Mouse (Mus musculus) midbrain, embryonic 10.5 days (tissue): Measurements from ENCODE around the gene Vax1. TPM values are rescaled to one million over a fixed set of nuclear protein-coding genes. Genes with fewer than 3 reads are reported as not detected.

Experiments used
- DNase-seq: peaks from one replicate; pipeline ENCODE4 v3.0.0-alpha.2; 2017; ENCODE audit warnings: low spot score
- H3K27ac ChIP-seq: fragments of 300-500 bp; sonication (generic); replicated peaks from 2 replicates; pipeline ENCODE4 v1.5.1; 2016; ENCODE audit warnings: mild to moderate bottlenecking
- H3K27me3 ChIP-seq: fragments of 300-500 bp; sonication (generic); 2 replicates; pipeline ENCODE4 v1.6.1; 2016; ENCODE audit warnings: low read depth, mild to moderate bottlenecking; ENCODE audit not compliant: poor library complexity, severe bottlenecking
- H3K36me3 ChIP-seq: fragments of 300-500 bp; sonication (generic); 2 replicates; pipeline ENCODE4 v1.6.1; 2016; ENCODE audit warnings: mild to moderate bottlenecking, moderate library complexity
- H3K4me1 ChIP-seq: fragments of 300-500 bp; sonication (generic); 2 replicates; pipeline ENCODE4 v1.6.1; 2016
- H3K4me3 ChIP-seq: fragments of 300-500 bp; sonication (generic); 2 replicates; pipeline ENCODE4 v1.5.1; 2016; ENCODE audit warnings: mild to moderate bottlenecking, moderate library complexity
- H3K9me3 ChIP-seq: fragments of 300-500 bp; sonication (generic); replicated peaks from 2 replicates; pipeline ENCODE4 v1.6.1; 2016; ENCODE audit warnings: mild to moderate bottlenecking
- WGBS: fragments of 180-500 bp; shearing (Covaris S2); methylation state at CpG from one replicate; pipeline ENCODE4 v1.1.7; 2016; 5-methylcytosine and 5-hydroxymethylcytosine counted together
- polyA plus RNA-seq: library from polyadenylated mRNA; unstranded; fragments of >200 nt; fragmentation: Nextera tagmentation; extraction: Ambion mirVana; gene quantifications from 2 replicates; pipeline ENCODE4 v1.2.1, GENCODE M21; 2016

Gene Vax1
- polyA plus RNA-seq, 1 experiment from 2014 or later, result 0.11 TPM

GRCm38 (mm10) chr19:59190431-59191122 lies 20.7 kb upstream of the Vax1 start:
- WGBS, result under 1% methylated on average over 8 of the region's 8 CpGs
- DNase-seq, result no peak
- Histone ChIP-seq H3K4me3 (no peak overlapping the region), H3K36me3 (no peaks in the 10 kb centered on the region), H3K27me3 (peaks cover 100% of the 10 kb centered on the region), H3K4me1 (peaks cover 7% of the 10 kb centered on the region), H3K9me3 (no peaks in the 10 kb centered on the region), H3K27ac (no peak overlapping the region)

DNA sequence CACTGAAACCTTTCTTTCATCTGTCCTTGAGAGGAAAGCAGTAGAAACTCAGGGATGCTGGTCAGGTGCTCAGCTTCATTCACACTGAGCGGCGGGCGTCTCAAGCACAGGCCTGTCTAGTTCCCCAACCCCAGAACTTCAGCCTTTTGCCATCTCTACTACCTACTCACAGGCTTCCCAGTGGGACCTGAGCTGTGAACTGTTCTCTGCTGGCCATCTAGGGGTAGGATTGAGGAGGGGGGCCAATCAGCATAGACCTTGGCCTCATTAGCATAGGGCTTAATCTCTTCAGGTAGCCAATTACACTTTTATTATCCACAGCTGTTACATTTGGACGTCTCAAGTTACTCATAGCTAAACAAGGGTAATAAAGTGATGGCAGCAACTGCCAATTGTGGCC lies 19.1 kb upstream of the Vax1 start:
- Histone ChIP-seq H3K4me1 (peaks cover 1% of the 10 kb centered on the region), H3K4me3 (no peak overlapping the region), H3K27me3 (peaks cover 100% of the 10 kb centered on the region), H3K27ac (no peak overlapping the region), H3K9me3 (no peaks in the 10 kb centered on the region), H3K36me3 (no peaks in the 10 kb centered on the region)
- WGBS, result 7% methylated on average over 4 of the region's 4 CpGs
- DNase-seq, result no peak

GRCm38 (mm10) chr19:59184000-59184399 lies 14.1 kb upstream of the Vax1 start:
- Histone ChIP-seq H3K27ac (no peak overlapping the region), H3K36me3 (no peaks in the 10 kb centered on the region), H3K4me3 (no peak overlapping the region), H3K27me3 (peaks cover 95% of the 10 kb centered on the region), H3K9me3 (no peaks in the 10 kb centered on the region), H3K4me1 (no peaks in the 10 kb centered on the region)
- WGBS, result 74% methylated on average over 3 of the region's 3 CpGs
- no peak for DNase-seq

DNA sequence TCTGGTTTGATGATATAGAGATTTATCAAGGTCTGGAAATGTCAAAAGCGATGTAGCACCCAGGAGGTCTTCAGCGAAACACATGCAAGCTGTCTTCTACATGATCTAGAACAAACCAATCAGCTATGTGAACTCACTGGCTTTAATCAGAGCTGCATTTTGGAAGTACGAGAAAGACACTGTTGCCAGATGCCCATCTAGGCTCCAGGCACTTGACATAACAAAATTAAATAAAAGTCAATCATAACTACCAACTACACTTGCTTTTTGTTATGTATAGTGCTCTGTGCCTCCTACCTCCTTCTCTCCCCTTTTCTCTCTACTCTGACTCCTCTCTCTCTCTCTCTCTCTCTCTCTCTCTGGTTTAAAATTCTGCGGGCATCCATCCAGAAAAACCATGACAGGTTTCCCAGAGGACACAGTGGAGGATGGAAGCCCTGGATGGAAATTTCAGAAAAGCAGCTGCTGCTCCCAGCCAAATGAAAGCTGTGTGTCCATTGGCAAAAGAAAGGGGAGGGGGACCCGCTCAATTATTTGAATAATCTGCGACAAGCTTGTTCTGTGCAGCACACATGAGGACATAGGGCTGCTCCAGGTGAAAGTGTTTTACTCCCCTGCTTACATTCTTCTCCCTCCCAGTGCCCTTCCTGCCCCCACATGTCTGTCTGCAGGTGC lies 3.6 kb upstream of the Vax1 start:
- H3K27ac ChIP-seq, result no peak overlapping the region
- 13% methylated on average over 6 of the region's 6 CpGs for WGBS

GRCm38 (mm10) chr19:59172781-59173180 lies 2.9 kb upstream of the Vax1 start:
- no peak overlapping the region for H3K4me3 ChIP-seq
- H3K27me3 ChIP-seq, result peaks cover 100% of the 10 kb centered on the region
- 1% methylated on average over 3 of the region's 3 CpGs for WGBS
- no peaks in the 10 kb centered on the region for H3K9me3 ChIP-seq
- DNase-seq, result no peak
- H3K27ac ChIP-seq, result no peak overlapping the region
- no peaks in the 10 kb centered on the region for H3K36me3 ChIP-seq
- peaks cover 33% of the 10 kb centered on the region for H3K4me1 ChIP-seq

More for the DNA sequence above, 3.6 kb upstream of the Vax1 start:
- no peak overlapping the region for H3K4me3 ChIP-seq
- H3K9me3 ChIP-seq, result no peaks in the 10 kb centered on the region
- H3K36me3 ChIP-seq, result no peaks in the 10 kb centered on the region
- no peak for DNase-seq
- peaks cover 100% of the 10 kb centered on the region for H3K27me3 ChIP-seq
- peaks cover 33% of the 10 kb centered on the region for H3K4me1 ChIP-seq

- Histone ChIP-seq H3K36me3 (no peaks in the 10 kb centered on the region), H3K4me1 (peaks cover 37% of the 10 kb centered on the region), H3K27ac (no peak overlapping the region), H3K27me3 (peaks cover 100% of the 10 kb centered on the region), H3K9me3 (no peaks in the 10 kb centered on the region), H3K4me3 (peak overlapping the region; percentile 39; the same call in 1 of the 2 replicates)
- under 1% methylated on average over 19 of the region's 19 CpGs for WGBS
- peak; percentile 55 for DNase-seq
Observed at GRCm38 (mm10) chr19:59171871-59172245, 2.0 kb upstream of the Vax1 start.

- WGBS, result under 1% methylated on average over 38 of the region's 38 CpGs
- Histone ChIP-seq H3K27me3 (peaks cover 100% of the 10 kb centered on the region), H3K4me1 (peaks cover 43% of the 10 kb centered on the region), H3K27ac (no peak overlapping the region), H3K9me3 (no peaks in the 10 kb centered on the region), H3K4me3 (peak overlapping the region; percentile 39), H3K36me3 (no peaks in the 10 kb centered on the region)
- peak; percentile 33 for DNase-seq
Observed at GRCm38 (mm10) chr19:59171151-59171870, 1.5 kb upstream of the Vax1 start.

DNA sequence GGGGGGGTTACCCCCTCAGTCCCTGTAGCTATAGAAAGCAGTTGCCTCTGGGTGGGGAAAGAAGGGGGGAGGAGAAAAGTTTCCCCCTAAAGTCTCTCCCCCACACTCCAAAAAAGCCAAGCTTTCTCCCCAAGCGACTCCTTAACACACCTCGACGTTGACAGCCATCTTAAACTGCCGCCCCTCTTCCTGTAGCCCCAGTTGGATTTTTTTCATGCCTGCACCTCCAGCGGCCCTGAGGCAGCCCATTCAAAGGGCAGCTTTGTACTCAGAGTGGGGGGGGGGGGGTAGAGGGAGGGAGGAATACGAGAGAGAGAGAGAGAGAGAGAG lies 875 bp upstream of the Vax1 start:
- Histone ChIP-seq H3K4me1 (peaks cover 48% of the 10 kb centered on the region), H3K4me3 (peak overlapping the region; percentile 43), H3K27me3 (peaks cover 100% of the 10 kb centered on the region), H3K36me3 (no peaks in the 10 kb centered on the region), H3K27ac (no peak overlapping the region), H3K9me3 (no peaks in the 10 kb centered on the region)
- 1% methylated on average over 5 of the region's 6 CpGs for WGBS
- peak; percentile 45 for DNase-seq

DNA sequence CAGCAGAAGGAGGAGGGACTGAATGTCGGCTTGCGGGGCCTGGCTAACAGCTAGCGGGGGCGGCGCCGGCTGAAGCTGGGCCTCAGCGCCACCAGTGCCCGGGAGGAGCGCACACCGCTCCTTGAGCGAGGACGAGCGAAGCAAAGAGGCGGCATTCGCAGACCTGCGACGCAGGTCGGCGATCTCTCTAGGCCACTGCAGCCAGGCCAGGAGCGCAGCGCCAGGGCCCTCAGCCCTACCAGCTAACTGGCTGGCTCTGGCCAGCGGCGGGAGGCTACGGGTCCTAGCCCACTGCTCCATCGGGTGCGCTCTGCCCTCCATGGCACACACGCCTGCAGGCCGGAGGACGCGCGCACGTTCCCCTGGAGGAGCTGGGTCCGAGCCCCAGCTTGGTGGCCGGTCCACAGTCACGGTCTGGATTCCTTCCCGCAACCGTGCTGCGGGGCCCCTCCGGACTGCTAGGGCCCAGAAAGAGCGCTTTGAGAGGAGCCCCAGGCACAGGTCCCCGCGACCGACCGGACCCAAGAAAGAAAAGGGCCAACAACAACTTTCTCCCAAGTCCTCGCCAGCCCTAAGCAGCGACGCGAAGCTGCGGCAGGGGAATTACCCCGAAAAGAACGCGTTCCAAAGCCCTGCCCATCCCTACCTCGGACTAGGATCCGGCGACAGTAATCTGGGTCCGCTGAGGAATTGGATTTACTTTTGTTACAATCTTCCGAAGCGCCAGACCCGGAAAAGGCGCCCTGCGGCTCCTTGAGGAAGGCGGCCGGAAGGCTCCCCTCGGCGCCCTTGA lies 517 bp downstream of the Vax1 start:
- H3K4me1 ChIP-seq, result peaks cover 49% of the 10 kb centered on the region
- peak overlapping the region; percentile 61; the same call in 1 of the 2 replicates for H3K27ac ChIP-seq

GRCm38 (mm10) chr19:59168386-59168905 lies 1.4 kb downstream of the Vax1 start:
- H3K27ac ChIP-seq, result no peak overlapping the region
- WGBS, result under 1% methylated on average over 17 of the region's 17 CpGs

More for the DNA sequence above, 517 bp downstream of the Vax1 start:
- Histone ChIP-seq H3K36me3 (no peaks in the 10 kb centered on the region), H3K27me3 (peaks cover 100% of the 10 kb centered on the region), H3K9me3 (no peaks in the 10 kb centered on the region), H3K4me3 (peak overlapping the region; percentile 43)
- WGBS, result under 1% methylated on average over 65 of the region's 65 CpGs
- peak; percentile 65 for DNase-seq

GRCm38 (mm10) chr19:59167871-59168270 lies 2.0 kb downstream of the Vax1 start:
- Histone ChIP-seq H3K9me3 (no peaks in the 10 kb centered on the region), H3K27ac (no peak overlapping the region), H3K4me1 (peaks cover 56% of the 10 kb centered on the region), H3K36me3 (no peaks in the 10 kb centered on the region), H3K27me3 (peaks cover 100% of the 10 kb centered on the region), H3K4me3 (peak overlapping the region; percentile 43; the same call in 1 of the 2 replicates)
- DNase-seq, result peak; percentile 37
- WGBS, result 12% methylated on average over 5 of the region's 5 CpGs

More at GRCm38 (mm10) chr19:59168386-59168905, 1.4 kb downstream of the Vax1 start:
- H3K27me3 ChIP-seq, result peaks cover 100% of the 10 kb centered on the region
- peaks cover 50% of the 10 kb centered on the region for H3K4me1 ChIP-seq
- no peaks in the 10 kb centered on the region for H3K9me3 ChIP-seq
- peak; percentile 42 for DNase-seq
- H3K4me3 ChIP-seq, result peak overlapping the region; percentile 43
- H3K36me3 ChIP-seq, result no peaks in the 10 kb centered on the region

GRCm38 (mm10) chr19:59166879-59167278 lies 3.0 kb downstream of the Vax1 start:
- peaks cover 55% of the 10 kb centered on the region for H3K4me1 ChIP-seq
- no peaks in the 10 kb centered on the region for H3K9me3 ChIP-seq
- H3K27ac ChIP-seq, result peak overlapping the region; percentile 72; the same call in 1 of the 2 replicates
- no peaks in the 10 kb centered on the region for H3K36me3 ChIP-seq
- DNase-seq, result peak; percentile 79
- peak overlapping the region; percentile 53 for H3K4me3 ChIP-seq
- peaks cover 100% of the 10 kb centered on the region for H3K27me3 ChIP-seq
- WGBS, result 1% methylated on average over 13 of the region's 13 CpGs
